Mouse (Mus musculus) embryonic facial prominence, embryonic 13.5 days (tissue): Measurements from ENCODE around the gene Ranbp1. TPM values are rescaled to one million over a fixed set of nuclear protein-coding genes. Genes with fewer than 3 reads are reported as not detected.

Source experiments
- ATAC-seq: fragments of 200-750 bp; cut with Nextera tagmentation; 2 replicates; pipeline ENCODE4 v1.8.0; 2017; ENCODE audit warnings: low read depth; ENCODE audit not compliant: insufficient number of reproducible peaks, insufficient read depth, low FRiP score, low TSS enrichment
- H3K27ac ChIP-seq: fragments of 300-500 bp; sonication (generic); 2 replicates; pipeline ENCODE4 v1.5.1; 2015; ENCODE audit warnings: moderate library complexity, mild to moderate bottlenecking, inconsistent platforms
- H3K27me3 ChIP-seq: fragments of 300-500 bp; sonication (generic); 2 replicates; pipeline ENCODE4 v1.6.1; 2015; ENCODE audit warnings: mild to moderate bottlenecking, inconsistent platforms
- H3K36me3 ChIP-seq: fragments of 300-500 bp; sonication (generic); 2 replicates; pipeline ENCODE4 v1.6.1; 2015; ENCODE audit warnings: mild to moderate bottlenecking, inconsistent platforms
- H3K4me1 ChIP-seq: fragments of 300-500 bp; sonication (generic); 2 replicates; pipeline ENCODE4 v1.6.1; 2015; ENCODE audit warnings: inconsistent platforms
- H3K4me2 ChIP-seq: fragments of 300-500 bp; sonication (generic); 2 replicates; pipeline ENCODE4 v1.6.1; 2015; ENCODE audit warnings: moderate library complexity, mild to moderate bottlenecking, inconsistent platforms
- H3K4me3 ChIP-seq: fragments of 300-500 bp; sonication (generic); 2 replicates; pipeline ENCODE4 v1.5.1; 2015; ENCODE audit warnings: mild to moderate bottlenecking, inconsistent platforms
- H3K9ac ChIP-seq: fragments of 300-500 bp; sonication (generic); 2 replicates; pipeline ENCODE4 v1.6.1; 2015; ENCODE audit warnings: mild to moderate bottlenecking, inconsistent platforms
- H3K9me3 ChIP-seq: fragments of 300-500 bp; sonication (generic); 2 replicates; pipeline ENCODE4 v1.6.1; 2016; ENCODE audit warnings: inconsistent platforms
- WGBS: fragments of 180-500 bp; shearing (Covaris S2); methylation state at CpG from one replicate; pipeline ENCODE4 v1.1.7; 2015; ENCODE audit warnings: mixed read lengths; 5-methylcytosine and 5-hydroxymethylcytosine counted together
- polyA plus RNA-seq: library from polyadenylated mRNA; unstranded; fragments of >200 nt; fragmentation: Nextera tagmentation; extraction: Ambion mirVana; gene quantifications from 2 replicates; pipeline ENCODE4 v1.2.1, GENCODE M21; 2015

The Ranbp1 gene
- polyA plus RNA-seq, 1 experiment from 2014 or later = 686 TPM

GRCm38 (mm10) chr16:18218580-18218996, 29.9 kb downstream of the Ranbp1 start:
- Histone ChIP-seq H3K36me3 (peaks cover 28% of the 10 kb centered on the region), H3K4me1 (peaks cover 10% of the 10 kb centered on the region), H3K9ac (no peak overlapping the region), H3K4me3 (no peak overlapping the region), H3K4me2 (no peak overlapping the region), H3K9me3 (no peaks in the 10 kb centered on the region), H3K27ac (no peak overlapping the region), H3K27me3 (no peaks in the 10 kb centered on the region)
- WGBS = 67% methylated on average over 9 of the region's 9 CpGs
- ATAC-seq = no peak

GRCm38 (mm10) chr16:18217579-18217978, 31.0 kb downstream of the Ranbp1 start, which contains the start of gene Ccdc188:
Gene Ccdc188 (plus strand): TSS chr16:18217879.
- no peak within 1 kb of the TSS for H3K27ac ChIP-seq
- peaks cover 10% of the 10 kb centered on the region for H3K4me1 ChIP-seq
- WGBS = 82% methylated on average over 4 of the region's 4 CpGs
- ATAC-seq = no peak
- H3K4me2 ChIP-seq = no peak within 1 kb of the TSS
- peaks cover 18% of the 10 kb centered on the region for H3K36me3 ChIP-seq
- no peak within 1 kb of the TSS for H3K9ac ChIP-seq
- no peaks in the 10 kb centered on the region for H3K9me3 ChIP-seq
- no peak within 1 kb of the TSS for H3K4me3 ChIP-seq
- no peaks in the 10 kb centered on the region for H3K27me3 ChIP-seq

GRCm38 (mm10) chr16:18214858-18215257, 33.7 kb downstream of the Ranbp1 start:
- Histone ChIP-seq H3K9ac (no peak overlapping the region), H3K4me1 (peaks cover 6% of the 10 kb centered on the region), H3K27me3 (peaks cover 10% of the 10 kb centered on the region; the same call in 1 of the 2 replicates), H3K4me2 (no peak overlapping the region), H3K9me3 (no peaks in the 10 kb centered on the region), H3K27ac (no peak overlapping the region), H3K4me3 (no peak overlapping the region), H3K36me3 (no peaks in the 10 kb centered on the region)
- WGBS = 80% methylated on average over 7 of the region's 7 CpGs
- no peak for ATAC-seq

- 0 out of 2 replicates have a peak, but pooled peaks cover 5% of the 10 kb centered on the region for H3K4me1 ChIP-seq
- H3K4me3 ChIP-seq = no peak overlapping the region
- peaks cover 15% of the 10 kb centered on the region; the same call in 1 of the 2 replicates for H3K27me3 ChIP-seq
- no peak overlapping the region for H3K9ac ChIP-seq
- 35% methylated on average over 6 of the region's 6 CpGs for WGBS
- no peak for ATAC-seq
- no peaks in the 10 kb centered on the region for H3K9me3 ChIP-seq
- no peak overlapping the region for H3K27ac ChIP-seq
- no peaks in the 10 kb centered on the region for H3K36me3 ChIP-seq
- H3K4me2 ChIP-seq = no peak overlapping the region
Measured at GRCm38 (mm10) chr16:18213689-18214088, 34.8 kb downstream of the Ranbp1 start.

GRCm38 (mm10) chr16:18211417-18212171, 36.9 kb downstream of the Ranbp1 start:
- Histone ChIP-seq H3K4me2 (no peak overlapping the region), H3K27ac (no peak overlapping the region), H3K4me1 (0 out of 2 replicates have a peak, but pooled peaks cover 5% of the 10 kb centered on the region), H3K9me3 (no peaks in the 10 kb centered on the region), H3K27me3 (peaks cover 21% of the 10 kb centered on the region; the same call in 1 of the 2 replicates), H3K9ac (no peak overlapping the region), H3K36me3 (no peaks in the 10 kb centered on the region), H3K4me3 (no peak overlapping the region)
- no peak for ATAC-seq
- 44% methylated on average over 10 of the region's 10 CpGs for WGBS

GRCm38 (mm10) chr16:18210701-18211416, 37.7 kb downstream of the Ranbp1 start:
- no peak overlapping the region for H3K4me2 ChIP-seq
- 0 out of 2 replicates have a peak, but pooled peaks cover 5% of the 10 kb centered on the region for H3K4me1 ChIP-seq
- H3K27me3 ChIP-seq = peaks cover 24% of the 10 kb centered on the region; the same call in 1 of the 2 replicates
- no peaks in the 10 kb centered on the region for H3K36me3 ChIP-seq
- H3K27ac ChIP-seq = no peak overlapping the region
- WGBS = 23% methylated on average over 8 of the region's 8 CpGs
- H3K4me3 ChIP-seq = no peak overlapping the region
- H3K9me3 ChIP-seq = no peaks in the 10 kb centered on the region
- no peak for ATAC-seq
- no peak overlapping the region for H3K9ac ChIP-seq

- Histone ChIP-seq H3K4me3 (no peak overlapping the region), H3K27me3 (peaks cover 7% of the 10 kb centered on the region; the same call in 1 of the 2 replicates), H3K4me1 (peaks cover 11% of the 10 kb centered on the region; the same call in 1 of the 2 replicates), H3K9ac (no peak overlapping the region), H3K9me3 (no peaks in the 10 kb centered on the region), H3K36me3 (no peaks in the 10 kb centered on the region), H3K27ac (no peak overlapping the region), H3K4me2 (no peak overlapping the region)
- WGBS = 44% methylated on average over 7 of the region's 7 CpGs
- ATAC-seq = no peak
Measured at GRCm38 (mm10) chr16:18203430-18204091, 45.0 kb downstream of the Ranbp1 start.

- Histone ChIP-seq H3K36me3 (no peaks in the 10 kb centered on the region), H3K4me1 (peaks cover 11% of the 10 kb centered on the region; the same call in 1 of the 2 replicates), H3K4me2 (no peak overlapping the region), H3K27me3 (peaks cover 4% of the 10 kb centered on the region; the same call in 1 of the 2 replicates), H3K9ac (no peak overlapping the region), H3K9me3 (no peaks in the 10 kb centered on the region), H3K4me3 (no peak overlapping the region), H3K27ac (no peak overlapping the region)
- no peak for ATAC-seq
- WGBS = 92% methylated on average over 1 of the region's 1 CpGs
Measured at GRCm38 (mm10) chr16:18202061-18202460, 46.5 kb downstream of the Ranbp1 start.

GRCm38 (mm10) chr16:18201620-18202019, 46.9 kb downstream of the Ranbp1 start:
- H3K4me1 ChIP-seq = peaks cover 11% of the 10 kb centered on the region; the same call in 1 of the 2 replicates
- H3K9ac ChIP-seq = no peak overlapping the region
- no peak overlapping the region for H3K4me2 ChIP-seq
- peaks cover 3% of the 10 kb centered on the region; the same call in 1 of the 2 replicates for H3K27me3 ChIP-seq
- no peak overlapping the region for H3K27ac ChIP-seq
- 16% methylated on average over 1 of the region's 1 CpGs for WGBS
- H3K4me3 ChIP-seq = no peak overlapping the region
- no peaks in the 10 kb centered on the region for H3K36me3 ChIP-seq
- H3K9me3 ChIP-seq = no peaks in the 10 kb centered on the region
- no peak for ATAC-seq

GRCm38 (mm10) chr16:18200062-18200461, 48.5 kb downstream of the Ranbp1 start:
- no peaks in the 10 kb centered on the region for H3K36me3 ChIP-seq
- H3K27ac ChIP-seq = no peak overlapping the region
- H3K4me2 ChIP-seq = no peak overlapping the region
- H3K4me3 ChIP-seq = no peak overlapping the region
- H3K9me3 ChIP-seq = no peaks in the 10 kb centered on the region
- 70% methylated on average over 2 of the region's 2 CpGs for WGBS
- no peak overlapping the region for H3K9ac ChIP-seq
- H3K4me1 ChIP-seq = peaks cover 13% of the 10 kb centered on the region; the same call in 1 of the 2 replicates
- H3K27me3 ChIP-seq = no peaks in the 10 kb centered on the region
- no peak for ATAC-seq

- no peaks in the 10 kb centered on the region for H3K9me3 ChIP-seq
- no peak overlapping the region for H3K4me3 ChIP-seq
- H3K36me3 ChIP-seq = no peaks in the 10 kb centered on the region
- H3K27ac ChIP-seq = no peak overlapping the region
- 80% methylated on average over 10 of the region's 10 CpGs for WGBS
- H3K4me1 ChIP-seq = peaks cover 25% of the 10 kb centered on the region; the same call in 1 of the 2 replicates
- H3K27me3 ChIP-seq = no peaks in the 10 kb centered on the region
- H3K4me2 ChIP-seq = no peak overlapping the region
- H3K9ac ChIP-seq = 0 out of 2 replicates have a peak overlapping the region, but pooled peaks have one; percentile 16
- ATAC-seq = no peak
Measured at GRCm38 (mm10) chr16:18198365-18199098, 50.0 kb downstream of the Ranbp1 start.
